Mouse (Mus musculus) mature B cell (primary cell): ENCODE data around the gene Prpf19.

Source experiments
- in situ Hi-C: fragments of 300-500 bp; cut with MboI; formaldehyde crosslinking; loops from 2 replicates; pipeline ENCODE4 v1.14.3; 2019

Gene Prpf19

GRCm38 (mm10) chr19:10938771-10939170 is 43.7 kb downstream of the Prpf19 start:
- in situ Hi-C loops: no loop called here

DNA sequence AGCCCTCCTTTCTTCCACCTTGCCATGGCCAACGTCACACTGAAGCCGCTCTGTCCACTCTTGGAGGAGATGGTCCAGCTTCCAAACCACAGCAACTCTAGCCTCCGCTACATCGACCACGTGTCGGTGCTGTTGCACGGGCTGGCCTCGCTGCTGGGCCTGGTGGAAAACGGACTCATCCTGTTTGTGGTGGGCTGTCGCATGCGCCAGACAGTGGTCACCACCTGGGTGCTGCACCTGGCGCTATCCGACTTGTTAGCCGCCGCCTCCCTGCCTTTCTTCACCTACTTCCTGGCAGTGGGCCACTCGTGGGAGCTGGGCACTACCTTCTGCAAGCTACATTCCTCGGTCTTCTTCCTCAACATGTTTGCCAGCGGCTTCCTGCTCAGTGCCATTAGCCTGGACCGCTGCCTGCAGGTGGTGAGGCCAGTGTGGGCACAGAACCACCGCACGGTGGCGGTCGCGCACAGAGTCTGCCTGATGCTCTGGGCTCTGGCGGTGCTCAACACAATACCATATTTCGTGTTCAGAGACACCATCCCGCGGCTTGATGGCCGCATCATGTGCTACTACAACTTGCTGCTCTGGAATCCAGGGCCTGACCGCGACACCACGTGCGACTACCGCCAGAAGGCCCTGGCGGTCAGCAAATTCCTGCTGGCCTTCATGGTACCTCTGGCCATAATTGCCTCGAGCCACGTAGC is 45.2 kb downstream of the Prpf19 start:
- in situ Hi-C loops: no loop called here

DNA sequence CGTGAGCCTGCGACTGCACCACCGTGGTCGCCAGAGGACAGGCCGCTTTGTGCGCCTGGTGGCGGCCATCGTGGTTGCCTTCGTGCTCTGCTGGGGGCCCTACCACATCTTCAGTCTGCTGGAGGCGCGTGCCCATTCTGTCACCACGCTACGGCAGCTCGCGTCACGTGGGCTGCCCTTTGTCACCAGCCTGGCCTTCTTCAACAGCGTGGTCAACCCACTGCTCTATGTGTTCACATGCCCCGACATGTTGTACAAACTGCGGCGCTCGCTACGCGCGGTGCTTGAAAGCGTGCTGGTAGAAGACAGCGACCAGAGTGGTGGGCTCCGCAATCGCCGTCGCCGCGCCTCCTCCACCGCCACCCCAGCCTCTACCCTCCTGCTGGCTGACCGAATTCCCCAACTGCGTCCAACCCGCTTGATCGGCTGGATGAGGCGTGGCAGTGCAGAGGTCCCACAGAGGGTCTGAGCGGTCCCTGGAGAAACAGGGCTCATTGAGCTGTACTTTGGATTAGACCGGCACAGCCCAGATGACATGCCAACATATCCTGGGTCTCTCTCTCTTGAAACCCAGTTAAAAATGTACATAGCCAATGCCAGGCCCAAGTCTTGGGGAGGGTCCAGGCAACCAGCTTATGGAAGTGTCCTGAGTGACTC is 45.9 kb downstream of the Prpf19 start:
- in situ Hi-C loops: no loop called here

GRCm38 (mm10) chr19:10943955-10944354 is 48.9 kb downstream of the Prpf19 start:
- in situ Hi-C loops: no loop called here

GRCm38 (mm10) chr19:10946506-10946905 is 51.5 kb downstream of the Prpf19 start:
- in situ Hi-C loops: no loop called here

DNA sequence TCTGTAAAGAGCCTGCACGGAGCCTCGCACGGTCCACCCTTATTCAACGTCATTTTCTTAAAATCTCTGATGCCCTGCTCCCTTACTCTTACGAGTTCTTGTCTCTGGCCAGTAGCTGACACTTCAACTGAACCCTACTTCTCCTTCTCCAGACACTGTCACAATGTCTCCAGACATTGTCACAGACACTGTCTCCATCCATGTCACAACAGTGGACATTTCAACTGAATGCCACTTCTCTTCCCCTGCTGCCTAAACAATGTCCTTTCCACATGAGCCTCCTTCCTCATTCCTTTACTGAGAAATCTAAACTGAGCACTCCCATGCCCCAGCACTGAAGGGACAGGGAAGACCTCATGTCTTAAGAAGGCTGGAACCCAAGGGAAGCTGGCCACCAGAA is 52.2 kb downstream of the Prpf19 start:
- in situ Hi-C loops: no loop called here

DNA sequence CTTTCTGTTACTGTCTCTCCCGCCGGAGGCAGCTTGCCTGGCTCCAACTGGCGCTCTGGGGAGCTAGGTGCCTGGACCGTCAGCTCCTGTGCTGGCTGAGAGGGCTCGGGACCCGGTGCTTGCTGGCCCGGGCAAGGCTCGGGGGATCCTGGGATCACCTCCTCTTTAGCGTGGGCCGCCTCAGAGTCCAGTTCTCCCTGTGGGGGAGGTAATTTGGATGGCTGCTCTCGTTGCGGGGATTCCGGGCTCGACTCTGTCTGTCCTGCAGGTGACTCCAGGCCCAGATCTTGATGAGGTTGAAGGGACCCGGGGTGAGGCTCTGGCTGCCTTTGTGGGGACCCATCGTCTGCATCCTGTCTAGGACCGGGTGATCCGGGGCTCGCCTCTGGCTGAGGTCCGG is 53.4 kb downstream of the Prpf19 start:
- in situ Hi-C loops: no loop called here

GRCm38 (mm10) chr19:10949112-10949511 is 54.1 kb downstream of the Prpf19 start, which contains the start of gene Ccdc86:
Ccdc86 (minus strand) TSS chr19:10949266.
- in situ Hi-C loops: no loop called here

- in situ Hi-C loops: no loop called here
Observed at GRCm38 (mm10) chr19:10949558-10949957, 54.5 kb downstream of the Prpf19 start.

- in situ Hi-C loops: loop anchor here (10.0 kb wide), 1 partner anchor 237 kb away; no protein-coding TSS in a partner anchor
Observed at GRCm38 (mm10) chr19:10952021-10952939, 57.2 kb downstream of the Prpf19 start.
